9 mouse cellular contexts compared by ENCODE assay signal in genomic region chr7:126946530-126946929, GRCm38 (mm10). TPM values are rescaled to one million over a fixed set of nuclear protein-coding genes. Genes with fewer than 3 reads are reported as not detected.
A peak's percentile ranks its signal among the peaks of the same experiment; 100 is the strongest.
DNase-seq lines count a peak whose midpoint lies in the region; ATAC-seq and TF ChIP-seq lines count a peak whose summit lies in the region.
"Had no signal": no experiment of that assay in that cellular context is flagged by ENCODE, and none has a peak within 500 bp of the region (broad histone marks: within the 10 kb centered on the region; RNA-seq: fewer than 3 reads in every experiment).

No protein-coding gene starts in this region.

- DNase-seq in heart, adult 11 months: peak; percentile 92
- no peak for DNase-seq in heart, adult 8-10 months (ENCODE audit: low spot score)
- DNase-seq in midbrain, embryonic 10.5 days (ENCODE audit: low spot score): peak; percentile 31
- peak; percentile 39 for DNase-seq in T-cell, adult 2 months (ENCODE audit: low spot score)
- peak; percentile 58 for DNase-seq in hindbrain, postnatal 0 days (ENCODE audit: low spot score)
- peak; percentile 32 for DNase-seq in thymus, postnatal 0 days (ENCODE audit: low spot score)
- DNase-seq in layer of hippocampus, adult 18-20 months (ENCODE audit: low spot score in 2 of 2): no peak

- TF ChIP-seq CTCF in hindbrain, postnatal 0 days (IDR thresholded peaks at IDR 0.05; ENCODE audit: low read depth): peak; percentile 75

- no peak overlapping the region for H3K9ac ChIP-seq in midbrain, embryonic 15.5 days
- H3K9ac ChIP-seq in hindbrain, postnatal 0 days (replicated peaks; ENCODE audit: low read length): no peak overlapping the region

- H3K4me2 ChIP-seq in midbrain, embryonic 15.5 days: no peak overlapping the region
- H3K4me2 ChIP-seq in hindbrain, postnatal 0 days (ENCODE audit: low read depth, low read length): no peak overlapping the region
- H3K4me2 ChIP-seq: neural tube, embryonic 12.5 days had no signal

- H3K9me3 ChIP-seq in midbrain, embryonic 10.5 days (replicated peaks): no peaks in the 10 kb centered on the region
- H3K9me3 ChIP-seq in midbrain, embryonic 15.5 days: no peaks in the 10 kb centered on the region
- H3K9me3 ChIP-seq in hindbrain, postnatal 0 days (ENCODE audit: low read length): no peaks in the 10 kb centered on the region
- H3K9me3 ChIP-seq: neural tube, embryonic 12.5 days had no signal

- ATAC-seq in midbrain, embryonic 15.5 days (replicated peaks): no peak
- ATAC-seq in hindbrain, postnatal 0 days: no peak

- peaks cover 34% of the 10 kb centered on the region for H3K27me3 ChIP-seq in midbrain, embryonic 10.5 days (ENCODE audit: low read depth, poor library complexity, severe bottlenecking)
- H3K27me3 ChIP-seq in midbrain, embryonic 15.5 days (replicated peaks): no peaks in the 10 kb centered on the region
- H3K27me3 ChIP-seq in hindbrain, postnatal 0 days (ENCODE audit: insufficient read depth, low read length): no peaks in the 10 kb centered on the region

- H3K4me3 ChIP-seq in midbrain, embryonic 10.5 days: no peak overlapping the region
- no peak overlapping the region for H3K4me3 ChIP-seq in midbrain, embryonic 15.5 days
- H3K4me3 ChIP-seq in hindbrain, postnatal 0 days (ENCODE audit: low read length): no peak overlapping the region
- H3K4me3 ChIP-seq: neural tube, embryonic 12.5 days had no signal

- H3K36me3 ChIP-seq in midbrain, embryonic 10.5 days: peaks cover 42% of the 10 kb centered on the region
- peaks cover 7% of the 10 kb centered on the region; the same call in 1 of the 2 replicates for H3K36me3 ChIP-seq in midbrain, embryonic 15.5 days (replicated peaks)
- peaks cover 10% of the 10 kb centered on the region for H3K36me3 ChIP-seq in hindbrain, postnatal 0 days (ENCODE audit: insufficient read depth, low read length)

- peaks cover 35% of the 10 kb centered on the region for H3K4me1 ChIP-seq in midbrain, embryonic 10.5 days
- H3K4me1 ChIP-seq in midbrain, embryonic 15.5 days: peaks cover 30% of the 10 kb centered on the region
- peaks cover 8% of the 10 kb centered on the region for H3K4me1 ChIP-seq in hindbrain, postnatal 0 days (ENCODE audit: insufficient read depth, low read length)

- H3K27ac ChIP-seq in midbrain, embryonic 10.5 days (replicated peaks): no peak overlapping the region
- H3K27ac ChIP-seq in midbrain, embryonic 15.5 days: no peak overlapping the region
- no peak overlapping the region for H3K27ac ChIP-seq in hindbrain, postnatal 0 days
- H3K27ac ChIP-seq: neural tube, embryonic 12.5 days had no signal

- WGBS in midbrain, embryonic 10.5 days: 40% methylated on average over 3 of the region's 3 CpGs
- WGBS in midbrain, embryonic 15.5 days: 31% methylated on average over 3 of the region's 3 CpGs
- 33% methylated on average over 3 of the region's 3 CpGs for WGBS in hindbrain, postnatal 0 days

RNA-seq across cellular contexts. Expression of gene Asphd1, which starts 2.9 kb away (rescaled TPM):
- total RNA-seq in heart, adult 8-10 months (2022): under 1 TPM in 1 of 4 experiments, not detected in 3; 0.19 TPM
- 0.25 and 0.76 TPM in 2 replicates for polyA plus RNA-seq in midbrain, embryonic 10.5 days (2016; fragmentation: Nextera tagmentation; extraction: Ambion mirVana)
- 7.8 and 8.9 TPM in 2 replicates for polyA plus RNA-seq in midbrain, embryonic 15.5 days (2015; fragmentation: Nextera tagmentation; extraction: Ambion mirVana)
- total RNA-seq in hindbrain, postnatal 0 days (2014; rRNA removed): 35.7 and 58.1 TPM in 2 replicates
- polyA plus RNA-seq in hindbrain, postnatal 0 days (2015; fragmentation: Nextera tagmentation; extraction: Ambion mirVana): 15.9 and 16.0 TPM in 2 replicates
- not detected in 2 replicates for polyA plus RNA-seq in thymus, postnatal 0 days (2015; fragmentation: Nextera tagmentation; extraction: Ambion mirVana)
- total RNA-seq in layer of hippocampus, adult 18-20 months (2021): 10 to 100 TPM; 33.3 to 33.7 TPM

RNA-seq across cellular contexts. Expression of gene Sez6l2, which starts 3.8 kb away (rescaled TPM):
- total RNA-seq in heart, adult 8-10 months (2022): 1 to 10 TPM; 2.6 to 7.2 (median 6.4) TPM
- 2.0 and 4.6 TPM in 2 replicates for polyA plus RNA-seq in midbrain, embryonic 10.5 days (2016; fragmentation: Nextera tagmentation; extraction: Ambion mirVana)
- polyA plus RNA-seq in midbrain, embryonic 15.5 days (2015; fragmentation: Nextera tagmentation; extraction: Ambion mirVana): 50.5 and 56.2 TPM in 2 replicates
- 253 and 282 TPM in 2 replicates for total RNA-seq in hindbrain, postnatal 0 days (2014; rRNA removed)
- polyA plus RNA-seq in hindbrain, postnatal 0 days (2015; fragmentation: Nextera tagmentation; extraction: Ambion mirVana): 58.8 and 66.5 TPM in 2 replicates
- 0.50 and 0.78 TPM in 2 replicates for polyA plus RNA-seq in thymus, postnatal 0 days (2015; fragmentation: Nextera tagmentation; extraction: Ambion mirVana)
- total RNA-seq in layer of hippocampus, adult 18-20 months (2021): 100 to 1,000 TPM; 475 to 503 TPM

RNA-seq across cellular contexts. Expression of gene Kctd13, which starts 17.9 kb away (rescaled TPM):
- 1 to 10 TPM; 6.6 to 9.3 (median 7.3) TPM for total RNA-seq in heart, adult 8-10 months (2022)
- 20.8 and 26.1 TPM in 2 replicates for polyA plus RNA-seq in midbrain, embryonic 10.5 days (2016; fragmentation: Nextera tagmentation; extraction: Ambion mirVana)
- 133 and 136 TPM in 2 replicates for polyA plus RNA-seq in midbrain, embryonic 15.5 days (2015; fragmentation: Nextera tagmentation; extraction: Ambion mirVana)
- total RNA-seq in hindbrain, postnatal 0 days (2014; rRNA removed): 113 and 128 TPM in 2 replicates
- polyA plus RNA-seq in hindbrain, postnatal 0 days (2015; fragmentation: Nextera tagmentation; extraction: Ambion mirVana): 124 and 129 TPM in 2 replicates
- polyA plus RNA-seq in thymus, postnatal 0 days (2015; fragmentation: Nextera tagmentation; extraction: Ambion mirVana): 15.8 and 18.0 TPM in 2 replicates
- total RNA-seq in layer of hippocampus, adult 18-20 months (2021): 100 to 1,000 TPM; 192 to 198 TPM

RNA-seq across cellular contexts. Expression of gene Tmem219, which starts 23.8 kb away (rescaled TPM):
- 10 to 100 TPM; 10.3 to 13.1 (median 12.6) TPM for total RNA-seq in heart, adult 8-10 months (2022)
- 29.4 and 36.1 TPM in 2 replicates for polyA plus RNA-seq in midbrain, embryonic 10.5 days (2016; fragmentation: Nextera tagmentation; extraction: Ambion mirVana)
- 33.2 and 36.1 TPM in 2 replicates for polyA plus RNA-seq in midbrain, embryonic 15.5 days (2015; fragmentation: Nextera tagmentation; extraction: Ambion mirVana)
- total RNA-seq in hindbrain, postnatal 0 days (2014; rRNA removed): 45.9 and 47.0 TPM in 2 replicates
- polyA plus RNA-seq in hindbrain, postnatal 0 days (2015; fragmentation: Nextera tagmentation; extraction: Ambion mirVana): 35.1 and 39.1 TPM in 2 replicates
- 37.4 and 38.9 TPM in 2 replicates for polyA plus RNA-seq in thymus, postnatal 0 days (2015; fragmentation: Nextera tagmentation; extraction: Ambion mirVana)
- 10 to 100 TPM; 18.4 to 23.1 TPM for total RNA-seq in layer of hippocampus, adult 18-20 months (2021)

RNA-seq across cellular contexts. Expression of gene Cdipt, which starts 29.2 kb away (rescaled TPM):
- total RNA-seq in heart, adult 8-10 months (2022): 10 to 100 TPM; 45.9 to 53.7 (median 50.7) TPM
- polyA plus RNA-seq in midbrain, embryonic 10.5 days (2016; fragmentation: Nextera tagmentation; extraction: Ambion mirVana): 89.2 and 99.8 TPM in 2 replicates
- 136 and 150 TPM in 2 replicates for polyA plus RNA-seq in midbrain, embryonic 15.5 days (2015; fragmentation: Nextera tagmentation; extraction: Ambion mirVana)
- total RNA-seq in hindbrain, postnatal 0 days (2014; rRNA removed): 203 and 240 TPM in 2 replicates
- 146 and 150 TPM in 2 replicates for polyA plus RNA-seq in hindbrain, postnatal 0 days (2015; fragmentation: Nextera tagmentation; extraction: Ambion mirVana)
- polyA plus RNA-seq in thymus, postnatal 0 days (2015; fragmentation: Nextera tagmentation; extraction: Ambion mirVana): 91.9 and 94.6 TPM in 2 replicates
- 100 to 1,000 TPM; 164 to 166 TPM for total RNA-seq in layer of hippocampus, adult 18-20 months (2021)

Comparison
In these comparisons a context has a peak if more than half of its experiments do, and no peak if none do; other contexts are left out.
1. DNase-seq: peak in heart, adult 11 months (single experiment), midbrain, embryonic 10.5 days (single experiment), T-cell, adult 2 months (single experiment), hindbrain, postnatal 0 days (single experiment) and thymus, postnatal 0 days (single experiment); none in heart, adult 8-10 months (single experiment) and layer of hippocampus, adult 18-20 months (0 of 2).